Mouse (Mus musculus) intestine, embryonic 14.5 days (tissue): ENCODE results near the gene Fpgs. TPM values are rescaled to one million over a fixed set of nuclear protein-coding genes. Genes with fewer than 3 reads are reported as not detected.

Experiments used
- ATAC-seq: fragments of 200-750 bp; cut with Nextera tagmentation; replicated peaks from 2 replicates; pipeline ENCODE4 v1.8.0; 2017; ENCODE audit warnings: low read depth, moderate number of reproducible peaks, moderate TSS enrichment, moderate library complexity; ENCODE audit not compliant: low FRiP score, low TSS enrichment
- DNase-seq: peaks from one replicate; pipeline ENCODE4 v3.0.0-alpha.2; 2018; ENCODE audit warnings: low spot score
- H3K27ac ChIP-seq: fragments of 300-500 bp; sonication (generic); 2 replicates; pipeline ENCODE4 v1.5.1; 2014; ENCODE audit warnings: low read depth, mild to moderate bottlenecking, control low read depth
- H3K27me3 ChIP-seq: fragments of 300-500 bp; sonication (generic); replicated peaks from 2 replicates; pipeline ENCODE4 v1.6.1; 2014; ENCODE audit warnings: low read length, control low read depth; ENCODE audit not compliant: control insufficient read depth, insufficient read depth
- H3K36me3 ChIP-seq: fragments of 300-500 bp; sonication (generic); 2 replicates; pipeline ENCODE4 v1.6.1; 2014; ENCODE audit warnings: low read length, control low read depth; ENCODE audit not compliant: control insufficient read depth, insufficient read depth
- H3K4me1 ChIP-seq: fragments of 300-500 bp; sonication (generic); replicated peaks from 2 replicates; pipeline ENCODE4 v1.6.1; 2014; ENCODE audit warnings: low read length, control low read depth, mixed read lengths; ENCODE audit not compliant: control insufficient read depth, insufficient read depth
- H3K4me2 ChIP-seq: fragments of 300-500 bp; sonication (generic); 2 replicates; pipeline ENCODE4 v1.6.1; 2014; ENCODE audit warnings: low read length
- H3K4me3 ChIP-seq: fragments of 300-500 bp; sonication (generic); 2 replicates; pipeline ENCODE4 v1.5.1; 2014; ENCODE audit warnings: low read depth, low read length, control low read depth, mixed read lengths
- H3K9ac ChIP-seq: fragments of 300-500 bp; sonication (generic); 2 replicates; pipeline ENCODE4 v1.6.1; 2014; ENCODE audit warnings: mild to moderate bottlenecking, low read length
- H3K9me3 ChIP-seq: fragments of 300-500 bp; sonication (generic); 2 replicates; pipeline ENCODE4 v1.6.1; 2016; ENCODE audit warnings: low read length, control low read depth; ENCODE audit not compliant: control insufficient read depth
- WGBS: fragments of 180-500 bp; shearing (Covaris S2); extraction: QIAGEN DNeasy Blood & Tissue Kit; methylation state at CpG from one replicate; pipeline ENCODE4 v1.1.7; 2014; 5-methylcytosine and 5-hydroxymethylcytosine counted together
- polyA plus RNA-seq: library from polyadenylated mRNA; unstranded; fragments of >200 nt; fragmentation: Nextera tagmentation; extraction: Ambion mirVana; gene quantifications from 2 replicates; pipeline ENCODE4 v1.2.1, GENCODE M21; 2014

Gene Fpgs
- polyA plus RNA-seq, 1 experiment from 2014 or later: 35.6 TPM

- Histone ChIP-seq H3K36me3 (peaks cover 4% of the 10 kb centered on the region; the same call in 1 of the 2 replicates), H3K9ac (no peak overlapping the region), H3K9me3 (no peaks in the 10 kb centered on the region), H3K4me1 (no peaks in the 10 kb centered on the region), H3K27me3 (no peaks in the 10 kb centered on the region), H3K27ac (peak overlapping the region; percentile 63; the same call in 1 of the 2 replicates), H3K4me2 (no peak overlapping the region), H3K4me3 (no peak overlapping the region)
- 31% methylated on average over 11 of the region's 11 CpGs for WGBS
- DNase-seq (no peak), ATAC-seq (no peak)
Measured at GRCm38 (mm10) chr2:32667775-32668174, 36.2 kb downstream of the Fpgs start.

- no peaks in the 10 kb centered on the region for H3K36me3 ChIP-seq
- no peak overlapping the region for H3K4me3 ChIP-seq
- no peaks in the 10 kb centered on the region for H3K27me3 ChIP-seq
- DNase-seq (no peak), ATAC-seq (no peak)
- no peaks in the 10 kb centered on the region for H3K9me3 ChIP-seq
- peak overlapping the region; percentile 34; the same call in 1 of the 2 replicates for H3K27ac ChIP-seq
- no peak overlapping the region for H3K4me2 ChIP-seq
- WGBS: 77% methylated on average over 6 of the region's 6 CpGs
- peaks cover 7% of the 10 kb centered on the region for H3K4me1 ChIP-seq
- H3K9ac ChIP-seq: no peak overlapping the region
Measured at GRCm38 (mm10) chr2:32665853-32666252, 38.1 kb downstream of the Fpgs start.

- peaks cover 7% of the 10 kb centered on the region for H3K4me1 ChIP-seq
- DNase-seq (no peak), ATAC-seq (no peak)
- no peak overlapping the region for H3K9ac ChIP-seq
- H3K9me3 ChIP-seq: no peaks in the 10 kb centered on the region
- H3K4me3 ChIP-seq: no peak overlapping the region
- H3K4me2 ChIP-seq: no peak overlapping the region
- H3K36me3 ChIP-seq: no peaks in the 10 kb centered on the region
- no peak overlapping the region for H3K27ac ChIP-seq
- H3K27me3 ChIP-seq: no peaks in the 10 kb centered on the region
- 69% methylated on average over 8 of the region's 8 CpGs for WGBS
Measured at GRCm38 (mm10) chr2:32665345-32665744, 38.6 kb downstream of the Fpgs start.

GRCm38 (mm10) chr2:32662291-32662690 is 41.7 kb downstream of the Fpgs start:
- Histone ChIP-seq H3K4me3 (no peak overlapping the region), H3K9ac (no peak overlapping the region), H3K27me3 (no peaks in the 10 kb centered on the region), H3K27ac (peak overlapping the region; percentile 44; the same call in 1 of the 2 replicates), H3K4me1 (peaks cover 7% of the 10 kb centered on the region), H3K4me2 (no peak overlapping the region), H3K36me3 (peaks cover 7% of the 10 kb centered on the region; the same call in 1 of the 2 replicates), H3K9me3 (no peaks in the 10 kb centered on the region)
- ATAC-seq: peak; percentile 25; the same call in 1 of the 2 replicates
- DNase-seq: no peak
- 27% methylated on average over 5 of the region's 5 CpGs for WGBS

GRCm38 (mm10) chr2:32661509-32662107 is 42.3 kb downstream of the Fpgs start:
- no peak for DNase-seq

GRCm38 (mm10) chr2:32658873-32659272 is 45.1 kb downstream of the Fpgs start:
- Histone ChIP-seq H3K9ac (no peak overlapping the region), H3K9me3 (no peaks in the 10 kb centered on the region), H3K27ac (no peak overlapping the region), H3K4me3 (no peak overlapping the region), H3K4me1 (peaks cover 22% of the 10 kb centered on the region), H3K36me3 (peaks cover 7% of the 10 kb centered on the region; the same call in 1 of the 2 replicates), H3K4me2 (no peak overlapping the region), H3K27me3 (no peaks in the 10 kb centered on the region)
- DNase-seq: no peak
- WGBS: 82% methylated on average over 2 of the region's 2 CpGs
- ATAC-seq: no peak

More at GRCm38 (mm10) chr2:32661509-32662107, 42.3 kb downstream of the Fpgs start:
- peaks cover 7% of the 10 kb centered on the region for H3K4me1 ChIP-seq
- no peaks in the 10 kb centered on the region for H3K27me3 ChIP-seq
- ATAC-seq: peak; percentile 48; the same call in 1 of the 2 replicates
- H3K4me3 ChIP-seq: no peak overlapping the region
- H3K9ac ChIP-seq: no peak overlapping the region
- no peaks in the 10 kb centered on the region for H3K9me3 ChIP-seq
- no peak overlapping the region for H3K4me2 ChIP-seq
- peaks cover 7% of the 10 kb centered on the region; the same call in 1 of the 2 replicates for H3K36me3 ChIP-seq
- H3K27ac ChIP-seq: peak overlapping the region; percentile 44; the same call in 1 of the 2 replicates
- 20% methylated on average over 7 of the region's 7 CpGs for WGBS

DNA sequence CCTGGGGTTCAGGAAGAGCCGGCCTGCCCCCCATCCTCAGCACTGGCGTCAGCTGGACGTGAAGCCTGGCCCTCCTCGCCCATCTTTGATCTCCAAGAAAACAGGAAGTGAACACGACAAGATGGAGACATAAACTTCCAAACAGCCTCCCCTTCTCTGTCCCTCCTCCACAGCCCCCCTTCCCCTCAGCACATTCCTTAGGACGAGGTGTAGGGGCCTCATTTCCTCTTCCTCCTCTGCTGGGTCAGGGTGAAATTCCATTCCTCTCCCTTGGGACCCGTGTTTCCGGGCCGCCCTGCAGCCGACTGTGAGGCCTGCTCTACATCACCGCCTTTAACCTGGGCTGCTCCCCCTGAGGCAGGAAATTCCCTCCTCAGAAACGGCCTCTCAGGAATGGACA is 48.1 kb downstream of the Fpgs start:
- Histone ChIP-seq H3K9me3 (no peaks in the 10 kb centered on the region), H3K27me3 (no peaks in the 10 kb centered on the region), H3K27ac (peak overlapping the region; percentile 78), H3K4me1 (peaks cover 18% of the 10 kb centered on the region), H3K36me3 (peaks cover 7% of the 10 kb centered on the region; the same call in 1 of the 2 replicates), H3K9ac (no peak overlapping the region), H3K4me3 (no peak overlapping the region), H3K4me2 (no peak overlapping the region)
- DNase-seq: no peak
- ATAC-seq: peak; percentile 71
- 29% methylated on average over 12 of the region's 12 CpGs for WGBS

DNA sequence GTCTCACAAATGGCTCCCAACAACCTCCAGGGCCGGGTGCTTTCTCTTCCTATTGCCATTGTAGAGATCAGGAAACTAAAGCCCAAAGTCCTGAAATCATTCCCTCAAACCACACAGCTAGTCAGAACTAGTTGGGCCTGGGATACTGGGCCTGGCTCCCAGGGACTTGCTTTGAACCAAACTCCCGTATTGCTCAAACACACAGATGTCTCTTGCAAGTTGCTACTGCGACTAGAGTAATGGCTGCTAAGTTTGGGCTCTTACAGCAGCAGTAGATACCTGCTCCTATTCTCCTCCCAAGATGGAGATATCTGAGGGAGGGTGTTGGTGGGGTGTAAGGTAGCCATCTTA is 48.6 kb downstream of the Fpgs start:
- ATAC-seq (no peak), DNase-seq (no peak)
- H3K27me3 ChIP-seq: no peaks in the 10 kb centered on the region
- no peak overlapping the region for H3K4me2 ChIP-seq
- 79% methylated on average over 3 of the region's 3 CpGs for WGBS
- H3K9ac ChIP-seq: no peak overlapping the region
- H3K4me1 ChIP-seq: peaks cover 18% of the 10 kb centered on the region
- peaks cover 9% of the 10 kb centered on the region; the same call in 1 of the 2 replicates for H3K36me3 ChIP-seq
- no peaks in the 10 kb centered on the region for H3K9me3 ChIP-seq
- H3K4me3 ChIP-seq: no peak overlapping the region
- peak overlapping the region; percentile 78 for H3K27ac ChIP-seq
